ENCODE assay signal across 9 mouse cellular contexts in the genomic region with DNA sequence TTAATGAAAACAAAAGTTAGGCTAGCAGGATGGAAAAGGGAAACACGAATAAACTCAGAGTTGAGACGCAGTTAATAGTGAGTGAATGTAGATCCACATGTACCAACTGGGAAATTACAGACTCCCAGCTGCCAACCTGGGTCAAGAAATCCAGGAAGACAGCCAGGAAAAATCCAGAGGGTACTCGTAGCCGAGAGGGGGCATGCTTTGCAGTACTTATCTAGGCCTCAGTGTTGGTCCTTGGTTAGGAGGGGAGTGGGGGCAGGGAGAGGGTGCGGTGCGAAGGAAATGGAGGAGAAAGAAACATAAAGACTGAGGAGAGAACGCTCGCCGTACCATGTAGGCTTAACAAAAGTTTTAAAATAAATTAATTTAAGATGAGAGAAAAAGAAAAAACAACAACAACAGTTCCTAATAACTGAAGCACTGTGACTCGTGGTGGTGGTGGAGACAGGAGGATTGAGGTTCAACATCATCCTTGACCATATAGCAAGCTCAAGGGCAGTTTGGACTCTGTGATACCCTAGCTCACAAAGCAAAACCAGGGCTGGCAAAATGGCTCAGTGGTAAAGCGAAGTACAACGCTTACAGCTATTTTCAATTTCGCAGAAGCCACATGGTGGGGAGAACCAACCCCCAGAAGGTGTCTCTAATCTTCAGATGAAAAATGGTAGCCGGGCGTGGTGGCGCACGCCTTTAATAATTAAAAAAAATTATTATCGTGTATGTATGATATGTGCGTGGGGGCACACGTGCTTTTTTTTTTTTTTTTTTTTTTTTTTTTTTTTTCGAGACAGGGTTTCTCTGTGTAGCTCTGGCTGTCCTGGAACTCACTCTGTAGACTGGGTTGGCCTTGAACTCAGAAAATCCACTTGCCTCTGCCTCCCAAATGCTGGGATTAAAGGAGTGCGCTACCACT. TPM values are rescaled to one million over a fixed set of nuclear protein-coding genes. Genes with fewer than 3 reads are reported as not detected.
DNase-seq lines count a peak whose midpoint lies in the region; ATAC-seq and TF ChIP-seq lines count a peak whose summit lies in the region.
"Had no signal": no experiment of that assay in that cellular context is flagged by ENCODE, and none has a peak within 500 bp of the region (broad histone marks: within the 10 kb centered on the region; RNA-seq: fewer than 3 reads in every experiment).

No protein-coding gene starts in this region.

- no peak for TF ChIP-seq CTCF in layer of hippocampus, adult 2 months (conservative IDR thresholded peaks at IDR 0.05)
- TF ChIP-seq CTCF in cortical plate, adult 2 months (IDR thresholded peaks at IDR 0.05; ENCODE audit: extremely low read depth, insufficient read depth, low read length), result no peak

- H3K27me3 ChIP-seq in hindbrain, embryonic 12.5 days, result no peaks in the 10 kb centered on the region; the same call in 1 of the 2 replicates
- peaks cover 14% of the 10 kb centered on the region for H3K27me3 ChIP-seq in midbrain, embryonic 12.5 days
- H3K27me3 ChIP-seq: megakaryocyte, embryonic 14.5 days had no signal

- no peak overlapping the region for H3K9ac ChIP-seq in hindbrain, embryonic 12.5 days
- no peak overlapping the region for H3K9ac ChIP-seq in midbrain, embryonic 12.5 days (replicated peaks)

- no peak for TF ChIP-seq POLR2A in cortical plate, adult 2 months (IDR thresholded peaks at IDR 0.05; ENCODE audit: extremely low read depth, insufficient read depth, low read length)

- no peak for ATAC-seq in hindbrain, embryonic 12.5 days (ENCODE audit: low FRiP score)
- no peak for ATAC-seq in midbrain, embryonic 12.5 days (ENCODE audit: low FRiP score, low read depth)

- no peaks in the 10 kb centered on the region for H3K9me3 ChIP-seq in hindbrain, embryonic 12.5 days (replicated peaks)
- no peaks in the 10 kb centered on the region for H3K9me3 ChIP-seq in midbrain, embryonic 12.5 days
- H3K9me3 ChIP-seq: megakaryocyte, embryonic 14.5 days had no signal

- H3K36me3 ChIP-seq in hindbrain, embryonic 12.5 days, result no peaks in the 10 kb centered on the region
- no peaks in the 10 kb centered on the region for H3K36me3 ChIP-seq in midbrain, embryonic 12.5 days

- no peak for DNase-seq in layer of hippocampus, adult 2 months (ENCODE audit: low spot score in 2 of 2)
- DNase-seq in layer of hippocampus, postnatal 25 days (ENCODE audit: extremely low spot score in 1 of 2, low spot score in 1 of 2), result no peak
- DNase-seq in urinary bladder, postnatal 25 days (ENCODE audit: low spot score), result no peak
- DNase-seq in layer of hippocampus, adult 18-20 months (ENCODE audit: low spot score in 2 of 2), result no peak
- no peak for DNase-seq in natural killer cell, adult 2 months (ENCODE audit: low spot score in 2 of 2)

- 81% methylated on average over 22 of the region's 22 CpGs for WGBS in hindbrain, embryonic 12.5 days
- WGBS in midbrain, embryonic 12.5 days, result 83% methylated on average over 22 of the region's 22 CpGs

- no peak overlapping the region for H3K4me2 ChIP-seq in hindbrain, embryonic 12.5 days (replicated peaks)
- H3K4me2 ChIP-seq in midbrain, embryonic 12.5 days (replicated peaks), result no peak overlapping the region

- peak overlapping the region; percentile 57 for H3K27ac ChIP-seq in layer of hippocampus, adult 2 months
- peak overlapping the region; percentile 55 for H3K27ac ChIP-seq in cortical plate, adult 2 months (ENCODE audit: insufficient read depth, low read length)
- peak overlapping the region; percentile 79; the same call in 1 of the 2 replicates for H3K27ac ChIP-seq in hindbrain, embryonic 12.5 days
- H3K27ac ChIP-seq in midbrain, embryonic 12.5 days (replicated peaks), result peak overlapping the region; percentile 61

- H3K4me3 ChIP-seq in layer of hippocampus, adult 2 months, result no peak overlapping the region
- no peak overlapping the region for H3K4me3 ChIP-seq in cortical plate, adult 2 months (ENCODE audit: insufficient read depth, low read length)
- no peak overlapping the region for H3K4me3 ChIP-seq in hindbrain, embryonic 12.5 days
- no peak overlapping the region for H3K4me3 ChIP-seq in midbrain, embryonic 12.5 days

- H3K4me1 ChIP-seq in cortical plate, adult 2 months (ENCODE audit: control insufficient read depth, insufficient read depth, low read length), result peaks cover 10% of the 10 kb centered on the region
- H3K4me1 ChIP-seq in hindbrain, embryonic 12.5 days, result peaks cover 7% of the 10 kb centered on the region
- H3K4me1 ChIP-seq in midbrain, embryonic 12.5 days, result peaks cover 26% of the 10 kb centered on the region

RNA-seq across cellular contexts. Expression of gene Chd2, which starts 43.7 kb away (rescaled TPM):
- 10 to 100 TPM; 57.1 to 58.3 TPM for total RNA-seq in layer of hippocampus, adult 2 months (2021)
- 10 to 100 TPM; 44.2 to 53.1 TPM for total RNA-seq in layer of hippocampus, postnatal 25 days (2021)
- polyA plus RNA-seq in cortical plate, adult 2 months (2012; rRNA removed), result 31.6 and 33.5 TPM in 2 replicates
- polyA plus RNA-seq in hindbrain, embryonic 12.5 days (2016; fragmentation: Nextera tagmentation; extraction: Ambion mirVana), result 63.6 and 67.9 TPM in 2 replicates
- 54.8 and 61.4 TPM in 2 replicates for polyA plus RNA-seq in midbrain, embryonic 12.5 days (2016; fragmentation: Nextera tagmentation; extraction: Ambion mirVana)
- 10 to 100 TPM; 50.7 to 55.7 TPM for total RNA-seq in layer of hippocampus, adult 18-20 months (2021)
